Mouse (Mus musculus) heart, postnatal 25 days (tissue): ENCODE measurements around the gene Tmem9b. TPM values are rescaled to one million over a fixed set of nuclear protein-coding genes. Genes with fewer than 3 reads are reported as not detected.

Experiments used
- DNase-seq: peaks from one replicate; pipeline ENCODE4 v3.0.0; 2022; ENCODE audit warnings: low spot score
- intact Hi-C: fragments of 180-260 bp; cut with DNase I; formaldehyde crosslinking; loops from one replicate; pipeline ENCODE4 v1.15.1; 2025
- total RNA-seq, 2 experiments: library from RNA; stranded (reverse); gene quantifications; 2 replicates each; pipeline ENCODE4 v1.2.3; 2021

The Tmem9b gene
- total RNA-seq, 2 experiments from 2014 or later, result 28.5 to 31.3 TPM

DNA sequence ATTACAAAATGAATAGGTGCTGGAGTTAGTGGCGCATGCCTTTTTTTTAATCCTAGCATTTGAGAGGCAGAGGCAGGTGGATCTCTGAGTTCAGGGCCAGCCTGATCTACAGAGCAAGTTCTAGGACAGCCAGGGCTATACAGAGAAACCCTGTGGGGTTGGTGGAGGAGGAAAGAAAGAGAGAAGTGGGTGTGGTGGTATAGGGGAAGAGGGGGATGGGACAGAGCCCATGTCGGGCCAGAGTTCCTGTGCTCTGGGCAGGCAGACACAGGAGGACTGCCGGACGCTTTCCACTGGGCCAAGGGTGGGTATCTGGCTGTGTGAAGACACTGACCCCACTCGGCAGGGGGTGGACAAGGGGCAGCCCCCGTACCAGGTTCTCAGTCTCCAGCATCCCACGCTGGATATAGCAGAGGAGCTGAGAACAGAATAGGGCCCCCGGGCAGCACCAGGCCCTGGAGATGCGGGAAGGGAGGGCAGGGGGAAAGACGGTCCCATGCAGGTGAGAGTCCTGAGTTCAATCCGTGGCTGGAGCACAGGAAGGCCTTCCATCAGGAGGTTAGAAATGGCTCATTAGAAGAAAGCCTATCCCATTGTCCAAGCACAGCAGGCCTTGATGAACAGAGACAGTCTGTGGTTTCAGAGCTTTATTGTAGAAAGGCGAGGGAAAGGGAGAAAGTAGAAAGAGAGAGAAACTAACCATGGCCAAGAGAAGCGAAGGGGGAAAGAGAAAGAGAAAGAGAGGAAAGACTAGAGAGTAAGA lies 57.9 kb downstream of the Tmem9b start:
- intact Hi-C loops, result no loop called here
- no peak for DNase-seq

GRCm38 (mm10) chr7:109690961-109691360 lies 61.7 kb downstream of the Tmem9b start:
- intact Hi-C loops, result no loop called here
- no peak for DNase-seq

GRCm38 (mm10) chr7:109690101-109690500 lies 62.6 kb downstream of the Tmem9b start:
- DNase-seq, result no peak
- intact Hi-C loops, result no loop called here

DNA sequence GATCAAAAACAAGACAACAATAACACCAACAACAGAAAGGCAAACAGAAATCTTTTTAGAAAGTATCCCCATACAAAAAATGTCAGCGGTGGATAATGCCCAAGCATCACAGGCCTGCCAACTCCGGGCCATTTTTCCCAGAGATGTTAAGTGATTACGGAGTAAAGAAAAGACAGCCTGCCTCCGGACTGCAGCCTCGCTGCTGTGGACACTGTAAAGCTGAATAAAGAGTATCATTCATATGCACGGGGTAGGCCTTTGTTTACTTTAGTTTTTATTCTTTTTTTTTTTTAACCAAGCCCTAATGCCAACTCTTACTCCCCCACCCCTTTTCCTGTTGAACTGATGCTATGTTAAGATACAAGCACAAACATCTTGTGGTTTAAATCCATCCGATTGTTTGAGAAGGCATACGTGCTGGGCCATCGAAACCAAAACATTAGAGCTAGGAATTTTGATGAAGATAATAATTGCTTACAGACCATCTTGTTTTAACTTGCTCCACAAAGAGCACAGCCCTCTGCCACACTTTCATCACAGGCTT lies 66.0 kb downstream of the Tmem9b start:
- intact Hi-C loops, result no loop called here
- DNase-seq, result no peak

Other genes with a start within 250 kb of the Tmem9b start
- under 1 TPM; 0.05 to 0.06 TPM for gene Trim66, start 244.7 kb downstream of the Tmem9b start, total RNA-seq
- 100 to 1,000 TPM in 1 of 2 experiments, 10 to 100 TPM in 1; 95.9 to 104 TPM for gene Rpl27a, start 233.7 kb downstream of the Tmem9b start, total RNA-seq
- 10 to 100 TPM; 28.0 to 30.2 TPM for gene St5, start 49.3 kb downstream of the Tmem9b start, total RNA-seq
- 10 to 100 TPM; 12.7 to 12.8 TPM for gene Akip1, start 49.2 kb downstream of the Tmem9b start, total RNA-seq
- gene BC051019, start 29.0 kb downstream of the Tmem9b start, total RNA-seq, result not detected
- gene Ascl3, start 21.1 kb downstream of the Tmem9b start, total RNA-seq, result not detected
- gene Nrip3, start 29.1 kb upstream of the Tmem9b start, total RNA-seq, result under 1 TPM; 0.39 to 0.45 TPM
- gene Scube2, start 112.8 kb upstream of the Tmem9b start, total RNA-seq, result 10 to 100 TPM; 22.6 to 24.0 TPM
- gene Dennd5a, start 207.6 kb upstream of the Tmem9b start, total RNA-seq, result 100 to 1,000 TPM; 144 to 148 TPM
- gene Tmem41b, start 234.1 kb upstream of the Tmem9b start, total RNA-seq, result 10 to 100 TPM; 45.8 to 56.8 TPM